Mouse (Mus musculus): ENCODE measurements at regions not wholly inside any gene's neighbourhood (a gene's known extent, or its start where the extent isn't known, plus 50 kb on each side); places are given as distances from the start of the nearest gene placed in this dataset.

GRCm38 (mm10) chr7:121589088-121589605 is 117.9 kb downstream of the Usp31 start:
- DNase-seq (ENCODE audit: extremely low spot score, low spot score), result no peak

- no peak for DNase-seq (ENCODE audit: extremely low spot score, low spot score)
Measured at GRCm38 (mm10) chr7:121587713-121588112, 119.3 kb downstream of the Usp31 start.

GRCm38 (mm10) chr7:121585721-121586120 is 121.3 kb downstream of the Usp31 start:
- no peak for DNase-seq (ENCODE audit: extremely low spot score, low spot score)

- peak; percentile 33 for DNase-seq (ENCODE audit: extremely low spot score, low spot score)
Measured at GRCm38 (mm10) chr7:121579497-121579896, 127.6 kb downstream of the Usp31 start.

GRCm38 (mm10) chr7:121572681-121573335 is 134.2 kb downstream of the Usp31 start:
- DNase-seq (ENCODE audit: extremely low spot score, low spot score), result no peak

GRCm38 (mm10) chr7:121571741-121572140 is 135.3 kb downstream of the Usp31 start:
- DNase-seq (ENCODE audit: extremely low spot score, low spot score), result no peak

- DNase-seq (ENCODE audit: extremely low spot score, low spot score), result no peak
Measured at GRCm38 (mm10) chr7:121571292-121571691, 135.8 kb downstream of the Usp31 start.

GRCm38 (mm10) chr7:121569248-121569647 is 137.8 kb downstream of the Usp31 start:
- no peak for DNase-seq (ENCODE audit: extremely low spot score, low spot score)

- no peak for DNase-seq (ENCODE audit: extremely low spot score, low spot score)
Measured at GRCm38 (mm10) chr7:121568064-121568463, 139.0 kb downstream of the Usp31 start.

- no peak for DNase-seq (ENCODE audit: extremely low spot score, low spot score)
Measured at GRCm38 (mm10) chr7:121563526-121563925, 143.5 kb downstream of the Usp31 start.

GRCm38 (mm10) chr7:121555420-121555819 is 151.6 kb downstream of the Usp31 start:
- DNase-seq (ENCODE audit: extremely low spot score, low spot score), result no peak
